Mouse (Mus musculus): ENCODE measurements at regions not wholly inside any gene's neighbourhood (a gene's known extent, or its start where the extent isn't known, plus 50 kb on each side); places are given as distances from the start of the nearest gene placed in this dataset.

- TF ChIP-seq CTCF (IDR thresholded peaks at IDR 0.05; ENCODE audit: low read depth) (no peak), EP300 (optimal IDR thresholded peaks at IDR 0.05) (no peak)
Measured at GRCm38 (mm10) chr11:28999196-28999595, 131.3 kb upstream of the Pnpt1 start.

Measured in stomach, postnatal 0 days (tissue).